Mouse (Mus musculus): ENCODE data around the gene Gxylt2. TPM values are rescaled to one million over a fixed set of nuclear protein-coding genes. Genes with fewer than 3 reads are reported as not detected.

The Gxylt2 gene
- 0.18 and 0.21 TPM in 2 replicates for polyA plus RNA-seq (2012; rRNA removed)

DNA sequence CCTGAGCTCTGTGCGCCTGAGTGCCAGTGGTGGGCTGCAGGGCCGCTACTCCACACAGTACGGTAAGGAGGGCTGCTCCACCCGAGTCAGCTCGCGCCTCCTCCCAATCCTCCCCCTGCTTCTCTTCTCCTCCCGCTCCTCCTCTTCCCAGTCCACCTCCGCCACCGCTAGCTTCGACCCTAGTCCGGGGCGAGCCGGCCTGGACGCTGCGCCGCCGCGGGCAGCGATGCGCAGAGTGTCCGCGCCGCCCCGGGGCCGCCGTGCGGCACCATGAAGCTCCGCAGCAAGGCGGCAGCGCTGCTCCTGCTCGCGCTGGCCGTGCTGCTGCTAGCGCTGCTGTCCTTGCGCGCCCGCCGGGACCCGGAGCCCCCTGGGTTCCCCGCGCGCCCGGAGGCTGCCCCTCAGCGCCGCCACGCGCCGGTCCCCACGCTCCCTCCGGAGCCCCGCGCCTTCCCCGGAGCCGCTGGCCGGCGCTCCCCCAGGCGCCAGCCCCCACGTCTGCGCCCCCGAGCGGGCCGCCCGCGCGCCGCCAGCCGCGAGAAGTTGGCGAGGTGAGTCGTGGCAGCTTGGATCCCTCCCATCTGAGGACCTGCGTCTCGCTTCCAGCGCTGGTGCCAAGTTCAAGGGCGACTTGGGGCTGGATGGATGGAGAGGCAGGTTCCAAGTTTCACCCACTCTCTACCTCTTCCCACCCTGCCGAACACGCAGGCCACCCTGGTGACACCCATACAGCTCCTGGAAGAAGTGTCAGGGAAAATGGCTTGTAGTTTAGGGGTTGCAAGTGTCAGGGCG is at the start of gene Gxylt2:
Gene Gxylt2, plus strand, starts transcription at position 161 of the 792 bp plus-strand sequence.
- DNase-seq (ENCODE audit: low read depth, low spot score), result no peak
- 1% methylated on average over 75 of the region's 77 CpGs for WGBS

DNA sequence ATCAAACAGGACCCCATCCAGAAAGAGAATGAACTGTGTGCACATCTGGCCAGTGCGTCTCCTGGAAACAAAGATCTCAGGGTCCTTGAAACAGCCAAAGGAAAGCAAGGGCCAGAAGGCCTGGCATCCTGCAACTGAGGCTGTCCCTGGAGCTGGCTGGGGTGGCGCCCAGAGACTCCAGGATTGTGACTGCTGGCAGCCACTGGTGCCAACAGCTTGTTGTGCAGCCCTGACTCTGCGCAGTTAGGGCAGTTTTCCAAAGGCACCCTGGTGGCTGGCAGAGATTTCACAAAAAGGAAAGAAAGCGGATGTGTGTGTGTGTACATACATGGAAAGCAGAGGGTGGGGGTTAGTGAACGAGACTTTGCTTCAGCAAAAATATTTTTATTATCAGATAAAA is 44.1 kb upstream of the Gxylt2 start:
- DNase-seq (ENCODE audit: low read depth, low spot score), result no peak
- 77% methylated on average over 5 of the region's 5 CpGs for WGBS

DNA sequence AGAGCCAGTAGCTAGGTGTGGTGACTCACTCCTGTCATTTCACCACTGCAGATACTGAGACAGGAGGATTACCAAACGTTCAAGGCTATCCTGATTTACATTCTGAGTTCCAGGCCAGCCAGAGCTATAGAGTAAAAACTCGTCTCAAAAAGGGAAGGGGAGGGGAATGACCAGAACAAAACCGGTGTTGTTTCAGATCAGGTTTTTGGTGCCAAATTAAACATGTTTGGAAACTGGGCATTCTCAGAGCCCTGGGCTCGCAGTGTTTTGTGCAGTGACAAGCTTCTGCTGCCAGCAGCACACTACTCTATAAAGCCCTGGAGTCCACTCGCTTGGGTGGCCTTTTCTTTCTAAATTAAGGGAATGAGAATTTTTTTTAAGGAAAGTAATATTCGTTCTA is 42.3 kb upstream of the Gxylt2 start:
- DNase-seq (ENCODE audit: low read depth, low spot score), result no peak
- 38% methylated on average over 6 of the region's 6 CpGs for WGBS

DNA sequence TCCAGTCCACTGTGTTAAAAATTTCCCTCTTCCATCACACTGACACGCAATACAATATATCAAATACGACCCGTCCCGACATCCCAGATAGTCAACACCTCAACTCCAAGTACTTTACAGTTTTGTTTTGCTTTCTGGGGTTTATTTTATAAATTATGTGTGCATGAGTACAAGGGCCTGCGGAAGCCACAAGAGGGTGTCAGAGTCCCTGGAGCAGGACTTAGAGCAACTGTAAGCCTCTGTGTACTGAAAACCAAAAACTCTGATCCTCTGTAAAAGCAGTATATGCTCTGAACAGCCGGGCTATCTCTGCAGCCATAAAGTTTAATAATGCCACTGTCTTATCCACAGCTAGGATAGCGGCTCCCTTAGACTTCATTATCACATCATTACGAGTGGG is 36.9 kb upstream of the Gxylt2 start:
- 84% methylated on average over 8 of the region's 8 CpGs for WGBS
- DNase-seq (ENCODE audit: low read depth, low spot score), result no peak

DNA sequence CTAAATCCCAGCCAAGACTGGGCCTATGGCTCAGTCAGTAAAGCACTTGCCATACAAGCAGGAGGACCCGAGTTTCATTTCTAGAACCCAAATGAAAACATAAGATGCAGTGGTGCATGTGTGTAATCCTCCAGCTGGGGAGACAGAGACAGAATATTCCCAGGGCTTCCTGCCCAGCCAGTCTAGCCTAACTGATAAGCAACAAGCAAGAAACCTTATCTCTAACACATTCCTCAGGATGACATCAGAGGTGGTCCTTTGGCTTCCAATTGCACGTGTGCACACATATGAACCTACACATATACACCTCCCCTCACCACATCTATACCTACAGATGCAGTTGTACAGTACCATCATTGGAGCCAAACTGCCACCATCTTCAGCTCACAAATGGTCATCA is 35.7 kb upstream of the Gxylt2 start:
- 71% methylated on average over 2 of the region's 2 CpGs for WGBS
- no peak for DNase-seq (ENCODE audit: low read depth, low spot score)

DNA sequence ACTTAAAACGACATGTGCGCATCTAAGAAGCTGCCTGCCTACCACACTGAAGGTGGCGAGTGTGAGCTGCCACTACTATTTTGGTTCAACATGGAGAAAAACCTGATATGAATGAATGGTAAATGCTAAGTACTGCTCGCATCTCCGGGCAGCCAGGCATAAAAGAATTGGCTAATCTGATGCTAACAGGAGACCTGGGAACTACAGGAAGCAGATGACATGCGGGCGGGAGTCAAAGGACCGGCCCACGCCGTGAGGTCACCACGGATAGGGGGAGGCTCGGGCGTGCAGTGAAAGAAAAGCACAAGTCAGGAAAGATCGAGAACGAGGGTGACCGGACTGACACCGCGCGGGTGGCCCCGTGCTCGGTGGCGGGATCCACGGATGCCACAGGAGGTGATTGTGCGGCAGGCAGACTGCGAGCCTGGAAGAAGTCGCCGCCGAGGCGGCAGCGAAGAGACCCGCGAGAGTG is 34.1 kb upstream of the Gxylt2 start:
- DNase-seq (ENCODE audit: low read depth, low spot score), result no peak
- 1% methylated on average over 32 of the region's 32 CpGs for WGBS

DNA sequence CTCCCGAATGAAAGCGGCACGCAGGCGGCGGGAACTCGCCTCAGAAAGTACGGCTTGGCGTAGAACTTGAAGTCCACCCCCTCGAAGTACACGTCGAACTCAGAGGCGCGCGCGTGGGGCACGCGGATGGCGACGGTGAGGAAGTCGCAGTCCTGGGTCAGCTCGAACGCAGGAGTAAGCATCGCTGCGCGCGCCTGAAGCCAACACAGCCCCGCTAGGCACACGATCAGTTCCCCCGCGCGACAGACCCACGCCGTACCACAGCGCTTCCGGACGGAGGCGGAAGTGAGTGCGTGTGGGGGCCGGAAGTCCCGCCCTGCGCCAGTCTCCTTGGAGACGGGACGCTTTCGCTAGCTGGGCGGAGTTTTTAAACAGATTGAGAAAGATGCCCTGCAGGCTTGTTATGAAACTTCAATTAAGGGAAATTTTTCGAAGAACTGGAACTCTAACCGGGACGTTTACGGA is 33.6 kb upstream of the Gxylt2 start, which contains the start of gene Shq1:
Gene Shq1, minus strand, starts transcription at position 278 of the 465 bp plus-strand sequence.
- WGBS, result under 1% methylated on average over 49 of the region's 49 CpGs
- DNase-seq (ENCODE audit: low read depth, low spot score), result peak; percentile 57

DNA sequence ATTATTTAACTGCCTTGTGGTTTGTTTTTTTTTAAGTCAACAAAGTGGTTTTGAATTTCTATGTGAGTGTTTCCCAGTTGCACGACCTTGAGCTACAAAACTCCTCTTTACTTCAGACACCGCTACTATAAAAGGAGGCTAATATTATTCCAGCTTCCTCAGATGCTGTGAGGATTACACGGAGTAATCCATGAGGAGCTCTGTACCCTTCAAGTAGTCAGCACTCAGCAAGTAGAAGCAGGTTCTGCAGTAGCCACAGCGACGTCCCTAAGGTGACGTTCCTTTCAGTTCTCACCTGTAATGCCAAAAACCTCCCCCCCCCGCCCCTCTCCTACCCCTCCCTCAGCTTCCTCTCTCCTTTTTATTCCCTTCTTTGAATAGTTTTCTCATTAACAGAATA is 33.1 kb upstream of the Gxylt2 start:
- DNase-seq (ENCODE audit: low read depth, low spot score), result no peak
- 8% methylated on average over 7 of the region's 7 CpGs for WGBS

DNA sequence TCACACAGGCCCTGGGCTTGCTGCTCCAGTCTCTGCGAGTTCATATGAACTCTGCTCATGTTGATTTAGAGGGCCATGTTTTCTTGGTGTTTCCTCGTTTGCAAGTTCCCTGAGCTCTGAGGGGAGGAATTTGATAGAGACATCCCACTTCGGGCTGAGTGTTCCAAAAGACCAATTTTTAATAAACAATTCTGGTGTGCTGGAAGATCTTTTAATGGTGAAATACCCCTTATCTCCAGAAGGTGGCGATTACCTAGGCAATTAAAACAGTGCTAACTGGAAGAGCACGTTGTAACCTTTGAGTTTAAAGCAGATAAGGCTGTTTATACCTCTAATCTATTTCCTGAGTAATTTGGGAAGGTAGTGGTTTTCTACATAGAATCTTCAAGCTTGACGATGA is 29.6 kb upstream of the Gxylt2 start:
- 10% methylated on average over 6 of the region's 6 CpGs for WGBS
- DNase-seq (ENCODE audit: low read depth, low spot score), result peak; percentile 19

DNA sequence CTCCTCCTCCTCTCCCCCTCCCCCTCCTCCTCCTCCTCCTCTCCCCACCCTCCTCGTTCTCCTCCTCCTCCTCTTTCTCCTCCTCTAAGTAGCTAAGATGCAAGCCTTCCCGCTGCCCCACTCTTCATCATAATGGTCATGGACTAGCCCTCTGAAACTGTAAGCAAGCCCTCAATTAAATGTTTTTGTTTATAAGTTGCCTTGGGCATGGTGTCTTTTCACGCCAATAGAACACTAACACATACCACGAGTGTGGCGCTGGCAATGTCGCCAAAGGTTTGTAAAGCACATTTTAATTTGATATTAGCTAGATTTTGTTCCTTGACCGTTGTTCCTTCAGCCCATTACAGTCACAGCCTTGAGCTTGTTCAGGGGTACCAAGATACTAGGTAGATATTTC is 28.1 kb upstream of the Gxylt2 start:
- 94% methylated on average over 7 of the region's 7 CpGs for WGBS

DNA sequence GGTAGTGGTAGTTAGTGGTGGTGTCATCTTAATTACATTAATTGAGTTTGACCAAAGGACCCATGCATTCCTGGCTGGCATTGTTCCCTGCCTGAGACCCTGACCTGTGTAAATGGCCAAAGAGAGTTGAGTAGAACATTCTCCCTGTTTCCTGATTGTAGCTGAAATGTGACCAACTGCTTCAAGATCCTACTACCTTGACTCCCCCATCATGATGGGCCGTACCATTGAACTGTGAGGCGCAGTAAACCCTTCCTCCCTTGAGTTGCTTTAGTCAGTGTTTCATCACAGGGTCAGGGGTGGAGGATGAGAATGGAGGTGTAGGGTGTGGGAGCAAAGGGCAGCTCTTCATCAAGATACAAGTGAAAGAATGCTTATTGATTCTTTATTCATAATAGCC is 25.9 kb upstream of the Gxylt2 start:
- DNase-seq (ENCODE audit: low read depth, low spot score), result no peak
- WGBS, result 95% methylated on average over 2 of the region's 2 CpGs

More for the DNA sequence above, 28.1 kb upstream of the Gxylt2 start:
- no peak for DNase-seq (ENCODE audit: low read depth, low spot score)

DNA sequence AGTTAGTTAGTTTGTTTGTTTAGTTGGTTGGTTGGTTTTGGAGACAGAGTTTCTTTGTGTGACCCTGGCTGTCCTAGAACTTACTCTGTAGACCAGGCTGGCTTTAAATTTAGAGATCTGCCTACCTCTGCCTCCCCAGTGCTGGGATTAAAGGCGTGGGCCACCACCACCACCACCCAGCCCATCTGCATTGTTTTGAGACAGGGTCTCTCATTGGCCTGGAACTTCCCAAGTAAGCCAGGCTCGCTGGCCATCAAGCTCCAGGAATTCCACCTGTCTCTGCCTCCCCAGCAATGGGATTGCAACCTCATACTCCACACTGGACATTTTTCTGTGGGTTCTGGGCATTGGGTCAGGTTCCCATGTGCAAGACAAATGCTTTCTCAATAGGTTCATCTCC is 18.2 kb upstream of the Gxylt2 start:
- no peak for DNase-seq (ENCODE audit: low read depth, low spot score)
- WGBS, result 87% methylated on average over 2 of the region's 2 CpGs

DNA sequence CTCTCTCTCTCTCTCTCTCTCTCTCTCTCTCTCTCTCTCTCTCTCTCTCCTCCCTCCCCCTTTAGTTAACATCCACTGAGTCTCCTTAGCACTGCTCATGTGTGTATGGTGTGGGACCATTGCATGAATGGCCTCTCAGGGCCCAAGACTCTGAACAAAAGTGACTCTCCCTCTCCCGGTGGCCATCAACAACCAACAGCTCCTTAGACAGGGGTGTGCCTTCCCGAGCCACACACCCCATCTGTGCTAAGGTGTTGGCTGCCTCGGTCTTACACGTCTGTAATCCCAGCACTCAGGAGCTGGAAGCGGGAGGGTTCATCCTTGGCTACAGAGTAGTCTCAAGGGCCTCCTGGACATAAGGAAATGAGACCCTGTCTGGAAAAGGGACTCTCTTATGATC is 4.5 kb upstream of the Gxylt2 start:
- DNase-seq (ENCODE audit: low read depth, low spot score), result no peak
- WGBS, result 72% methylated on average over 5 of the region's 5 CpGs

DNA sequence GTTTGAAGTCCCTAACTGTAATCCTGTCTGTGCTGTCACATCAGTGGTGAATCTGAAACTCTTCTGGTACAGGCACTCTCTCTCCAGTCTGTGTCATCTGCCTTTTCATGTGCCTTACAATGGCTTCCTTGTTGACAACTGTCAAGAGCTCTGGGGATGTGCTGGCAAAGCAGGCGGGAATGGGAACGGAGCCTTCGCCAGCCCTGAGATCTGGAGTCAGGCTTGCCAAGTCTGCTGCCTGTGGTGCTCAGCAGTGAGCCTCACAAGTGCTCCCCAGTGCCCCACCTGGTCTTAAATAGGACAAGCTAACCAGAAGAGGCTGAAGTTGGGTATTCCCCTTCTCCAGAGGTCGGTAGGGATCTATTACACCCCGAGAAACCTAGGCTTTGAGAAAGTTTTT is 3.8 kb upstream of the Gxylt2 start:
- no peak for DNase-seq (ENCODE audit: low read depth, low spot score)
- 71% methylated on average over 5 of the region's 5 CpGs for WGBS

DNA sequence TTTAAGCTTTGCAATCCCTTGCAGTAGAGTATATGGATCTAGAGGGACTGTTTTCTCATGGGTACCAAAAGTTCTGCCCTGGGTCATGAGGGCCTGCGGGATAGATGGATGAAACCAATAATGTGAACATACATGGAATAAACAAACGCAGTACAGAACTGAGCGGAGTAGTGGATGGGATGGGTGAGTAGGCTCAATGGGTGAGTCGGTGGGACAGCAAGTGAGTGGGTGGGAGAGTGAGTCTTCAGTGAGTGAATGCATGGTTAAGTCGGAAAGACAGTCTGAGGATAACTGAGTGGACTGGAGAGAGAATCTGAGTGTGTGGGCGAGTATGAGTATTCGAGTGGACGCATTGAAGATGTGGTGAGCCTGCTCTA is 349 bp upstream of the Gxylt2 start:
- 40% methylated on average over 8 of the region's 8 CpGs for WGBS
- no peak for DNase-seq (ENCODE audit: low read depth, low spot score)

DNA sequence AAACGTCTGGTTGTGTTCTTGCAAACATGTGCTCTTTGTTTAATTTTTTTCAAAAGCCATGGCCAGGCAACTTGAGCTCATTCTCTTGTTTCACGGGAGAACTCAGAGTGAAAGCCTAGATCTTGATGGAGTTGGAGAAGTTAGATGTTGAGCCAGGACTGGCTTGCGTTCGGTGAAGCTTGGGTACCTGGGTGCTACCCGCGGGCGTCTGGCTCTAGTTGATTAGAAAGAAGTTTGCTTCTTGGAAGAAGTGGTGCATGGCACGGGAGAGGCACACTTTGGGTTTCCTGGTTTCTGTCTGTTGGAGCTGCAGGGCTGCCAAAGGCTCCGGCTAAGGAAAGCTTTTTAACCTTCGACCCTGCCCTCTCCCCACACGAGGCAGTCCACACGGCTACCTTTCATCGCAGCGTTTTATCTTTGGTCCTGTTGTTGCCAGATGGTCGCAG is 855 bp downstream of the Gxylt2 start:
- DNase-seq (ENCODE audit: low read depth, low spot score), result no peak
- 3% methylated on average over 15 of the region's 15 CpGs for WGBS

DNA sequence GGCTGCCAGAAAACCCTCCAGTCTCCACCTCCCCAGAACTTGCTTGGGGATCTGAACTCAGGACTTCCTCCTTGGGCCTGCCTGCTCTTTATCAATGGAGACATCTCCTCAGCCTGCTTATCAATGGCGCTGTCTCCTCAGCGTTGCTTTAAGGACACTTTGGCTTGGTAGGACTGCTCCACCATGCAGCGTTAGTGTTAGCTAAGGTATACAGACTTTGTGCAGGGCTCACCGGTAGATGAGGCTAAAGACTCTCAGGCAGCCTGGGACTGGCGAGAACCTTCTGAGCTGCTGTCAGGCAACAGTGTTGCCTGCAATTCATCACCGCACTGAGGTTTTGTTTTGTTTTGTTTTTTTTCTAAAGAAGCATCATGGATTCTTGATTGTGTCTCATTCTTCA is 2.3 kb downstream of the Gxylt2 start:
- WGBS, result 75% methylated on average over 6 of the region's 6 CpGs
- DNase-seq (ENCODE audit: low read depth, low spot score), result no peak

DNA sequence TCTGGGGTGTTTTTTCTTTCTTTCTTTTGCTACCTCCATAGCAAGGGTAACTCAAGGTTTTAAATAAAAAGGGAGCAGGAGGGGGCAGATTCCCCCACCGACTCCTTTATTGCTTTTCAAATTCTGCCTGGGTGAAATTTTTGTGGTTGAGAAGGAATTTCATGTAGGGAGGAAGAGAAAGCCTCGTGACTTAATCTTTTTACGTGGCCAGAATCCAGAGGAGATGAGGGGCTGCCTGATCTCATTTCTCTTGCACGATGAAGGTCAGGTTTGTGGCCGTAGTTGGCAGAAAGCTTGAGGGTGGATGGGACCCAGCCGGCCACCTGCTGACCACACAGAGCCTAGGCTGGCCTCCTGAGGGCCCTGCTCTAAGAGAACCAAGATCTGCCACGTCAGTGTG is 3.0 kb downstream of the Gxylt2 start:
- DNase-seq (ENCODE audit: low read depth, low spot score), result no peak

DNA sequence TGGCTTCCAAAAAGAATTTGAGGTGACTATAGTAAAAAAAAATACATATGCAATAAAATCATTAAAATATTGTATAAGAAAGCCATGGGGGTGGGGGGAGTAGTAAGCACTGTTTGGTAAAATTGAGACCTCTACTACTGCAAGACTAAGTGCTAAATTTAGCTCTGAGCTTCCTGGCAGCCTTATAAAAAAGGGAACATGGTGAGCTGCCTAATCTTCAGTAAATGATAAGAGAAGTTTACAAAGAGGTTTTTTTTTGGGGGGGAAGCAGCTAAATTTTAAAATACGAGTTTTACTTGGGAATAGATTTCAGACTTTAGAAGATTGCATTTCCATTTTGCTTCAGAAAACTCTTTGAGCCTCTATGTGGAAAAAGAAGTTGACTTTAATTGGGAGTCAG is 3.7 kb downstream of the Gxylt2 start:
- WGBS, result 78% methylated on average over 1 of the region's 1 CpGs
- no peak for DNase-seq (ENCODE audit: low read depth, low spot score)

More for the DNA sequence above, 3.0 kb downstream of the Gxylt2 start:
- 59% methylated on average over 7 of the region's 7 CpGs for WGBS

DNA sequence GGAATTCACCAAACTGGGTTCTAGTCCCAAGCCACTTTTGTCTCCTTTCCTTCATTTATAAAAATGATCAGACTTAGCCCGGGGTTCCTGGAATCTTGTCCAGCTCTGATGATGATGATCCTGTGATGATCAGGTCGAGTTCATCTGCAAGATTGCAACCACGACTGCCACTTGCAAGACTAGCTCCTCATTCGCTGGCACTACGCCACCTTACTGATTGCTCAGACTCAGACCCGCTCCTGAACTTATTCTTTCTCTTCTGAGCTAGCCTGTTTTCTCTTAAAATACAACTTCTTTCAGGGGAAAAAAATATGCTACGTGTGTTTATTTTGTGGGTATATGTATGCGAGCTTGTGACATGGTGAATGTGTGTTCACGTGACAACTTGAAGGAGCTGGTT is 4.5 kb downstream of the Gxylt2 start:
- WGBS, result 66% methylated on average over 9 of the region's 9 CpGs
- no peak for DNase-seq (ENCODE audit: low read depth, low spot score)

DNA sequence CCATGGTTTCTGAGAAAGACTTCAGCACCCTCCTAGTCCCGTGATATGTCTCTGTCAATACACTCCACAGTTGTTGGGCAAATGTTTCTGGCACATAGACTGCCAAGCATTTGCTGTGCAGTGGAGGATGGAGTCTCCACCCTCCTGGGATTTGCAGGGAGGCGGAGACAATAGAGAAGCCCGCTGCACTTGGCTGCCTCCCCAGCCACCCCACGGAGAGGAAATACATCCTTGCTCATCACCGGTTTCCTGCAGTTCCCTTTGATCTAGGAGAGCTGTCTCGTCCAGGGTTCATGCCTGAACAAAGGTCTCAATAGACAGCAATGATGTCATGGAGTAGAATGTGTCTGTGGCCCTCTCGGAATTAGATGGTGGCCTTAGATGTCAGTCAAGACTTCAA is 4.9 kb downstream of the Gxylt2 start:
- 16% methylated on average over 7 of the region's 7 CpGs for WGBS
- no peak for DNase-seq (ENCODE audit: low read depth, low spot score)
